Mouse (Mus musculus): ENCODE measurements around the gene Hoxa7.

Hoxa7 gene

DNA sequence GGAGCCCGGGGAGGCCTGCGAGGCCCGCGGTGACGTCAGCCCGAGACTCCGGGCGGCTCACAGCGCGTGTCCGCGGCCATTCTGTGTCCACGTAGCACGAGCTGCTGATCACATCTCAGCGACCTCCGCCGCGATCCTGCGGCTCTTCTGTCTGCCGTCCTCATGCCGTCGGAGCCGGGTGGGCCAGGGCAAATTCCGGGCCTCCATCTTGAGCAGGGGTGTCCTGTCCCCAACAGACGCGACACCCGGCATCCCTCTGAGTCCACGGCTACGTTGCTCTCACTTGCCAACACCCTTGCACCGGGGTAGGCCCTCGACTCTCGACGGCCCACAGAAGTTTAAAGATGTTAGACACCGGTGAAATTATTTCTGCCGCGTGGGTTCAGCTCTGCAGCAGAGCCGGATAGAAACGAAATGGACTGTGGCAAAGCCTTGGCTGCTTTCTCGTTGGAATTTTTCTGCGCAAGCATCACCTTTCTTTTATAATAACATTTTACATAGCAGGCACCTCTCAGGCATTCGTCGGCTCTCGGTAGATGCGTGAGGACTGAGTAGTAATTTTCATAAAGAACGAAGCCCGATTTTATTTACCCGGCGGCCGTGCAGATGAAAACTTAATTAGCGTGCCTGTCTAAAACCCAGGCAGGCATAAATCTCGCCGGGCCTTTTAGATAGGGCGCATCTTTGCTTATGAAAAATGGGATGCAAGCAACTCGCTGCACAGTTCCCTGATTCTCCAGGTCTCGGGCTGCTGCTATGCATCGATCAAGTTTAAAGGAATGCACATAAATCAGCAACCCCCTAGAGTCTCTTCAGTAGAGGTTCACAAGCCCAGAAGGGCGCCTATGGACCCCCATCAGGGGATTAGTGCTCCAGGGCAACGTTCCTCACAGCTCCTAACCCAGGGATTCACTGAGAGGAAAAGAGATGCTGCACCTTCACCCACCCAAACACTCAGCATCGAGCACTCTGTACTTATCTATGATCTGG, 32.2 kb upstream of the Hoxa7 start:
- DNase-seq, result peak; percentile 48

DNA sequence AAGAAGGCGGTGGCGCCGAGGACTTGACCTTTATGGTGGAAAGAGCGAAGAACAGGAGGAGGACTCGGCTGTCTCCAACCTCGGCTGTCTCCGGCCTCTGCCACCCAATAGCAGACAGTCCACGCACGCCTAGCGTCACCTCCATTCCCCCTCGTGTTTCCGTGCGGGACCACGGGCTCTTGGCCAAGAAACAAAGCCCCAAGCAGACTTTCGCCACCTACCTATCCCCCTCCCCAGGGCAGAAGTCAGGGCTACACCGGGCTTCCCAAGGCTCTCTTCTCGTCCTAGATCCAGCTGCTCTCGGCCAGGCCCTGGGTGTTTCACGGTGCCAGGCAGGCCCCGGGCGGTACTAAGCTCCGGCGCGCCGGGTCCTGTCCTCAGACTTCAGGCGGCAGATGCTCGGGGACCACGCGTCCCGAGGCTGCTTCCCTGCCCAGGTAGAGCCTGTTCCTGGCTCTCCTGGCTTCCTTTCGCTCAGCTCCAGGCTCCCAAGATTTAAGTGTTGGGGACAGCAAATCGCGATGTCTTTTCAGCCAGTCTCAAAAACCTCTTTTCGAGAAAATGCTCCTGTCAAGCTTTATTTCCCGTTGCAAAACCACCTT, 31.2 kb upstream of the Hoxa7 start:
- no peak for DNase-seq

DNA sequence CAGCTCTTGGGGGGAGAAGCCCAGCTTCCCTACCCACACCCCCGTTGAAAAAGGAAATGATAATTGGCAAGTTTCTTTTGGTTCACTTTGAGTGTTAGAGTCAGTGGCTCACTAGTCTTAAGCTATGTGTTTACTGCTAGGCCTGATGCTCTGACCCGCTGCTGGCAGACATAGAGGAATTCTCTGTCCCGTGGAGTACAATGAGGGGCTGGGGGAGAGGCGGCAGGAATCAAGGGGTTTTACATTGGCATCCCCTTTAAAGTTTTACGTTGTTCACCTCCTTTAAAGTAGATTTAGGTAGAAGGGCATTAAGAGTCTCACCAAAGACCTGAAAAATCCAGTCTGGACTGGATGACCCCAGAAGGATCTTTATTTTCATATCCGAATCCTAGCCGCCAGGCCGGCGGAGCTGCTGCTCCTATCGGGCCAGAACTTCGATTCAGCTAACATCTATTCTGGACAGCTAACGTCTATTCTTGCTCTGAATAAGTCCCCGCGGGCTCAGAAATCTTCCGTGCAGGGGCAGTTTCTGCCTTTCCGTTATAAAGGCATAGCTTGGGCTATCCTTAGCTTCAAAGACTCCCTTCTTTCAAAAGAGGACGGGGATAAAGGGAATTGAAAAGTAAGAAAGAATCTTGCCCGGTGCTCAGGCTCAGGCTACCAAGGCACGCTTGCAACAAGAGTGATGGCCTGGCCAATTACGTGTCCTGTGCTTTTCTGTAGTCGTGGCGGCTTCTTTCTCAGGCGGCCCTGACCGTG, 30.5 kb upstream of the Hoxa7 start:
- DNase-seq, result no peak

DNA sequence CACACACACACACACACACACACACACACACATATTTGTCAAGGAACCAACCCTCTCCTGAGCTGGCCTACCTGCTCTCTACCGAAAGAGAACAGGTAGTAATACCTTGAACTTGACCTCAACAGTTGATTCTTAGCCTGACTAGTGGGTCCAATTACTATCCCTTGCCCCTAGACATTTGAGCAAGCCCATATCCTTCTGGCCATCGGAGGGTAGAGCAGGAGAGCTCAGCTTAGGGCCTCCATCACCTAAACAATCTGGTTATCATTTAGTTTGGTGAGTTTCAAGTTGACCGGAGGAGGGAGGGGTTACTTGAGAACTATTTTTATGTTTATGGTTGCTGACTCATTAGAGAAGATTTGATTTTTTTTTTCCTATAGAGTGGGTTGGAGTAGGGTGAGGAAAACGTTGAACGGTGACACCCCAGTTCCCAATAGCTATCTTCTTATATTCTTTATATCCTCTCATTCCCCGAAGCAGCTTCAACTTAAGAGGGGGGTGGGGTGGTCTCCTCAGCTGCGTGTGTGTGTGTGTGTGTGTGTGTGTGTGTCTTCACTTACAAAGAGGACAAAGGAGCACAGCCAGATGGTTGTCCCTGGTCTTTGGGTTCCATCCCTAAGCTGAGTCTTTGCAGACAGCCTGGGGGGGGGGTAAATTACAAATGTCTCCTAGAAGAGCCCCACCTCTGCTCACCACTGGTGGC, 29.7 kb upstream of the Hoxa7 start:
- DNase-seq, result no peak

DNA sequence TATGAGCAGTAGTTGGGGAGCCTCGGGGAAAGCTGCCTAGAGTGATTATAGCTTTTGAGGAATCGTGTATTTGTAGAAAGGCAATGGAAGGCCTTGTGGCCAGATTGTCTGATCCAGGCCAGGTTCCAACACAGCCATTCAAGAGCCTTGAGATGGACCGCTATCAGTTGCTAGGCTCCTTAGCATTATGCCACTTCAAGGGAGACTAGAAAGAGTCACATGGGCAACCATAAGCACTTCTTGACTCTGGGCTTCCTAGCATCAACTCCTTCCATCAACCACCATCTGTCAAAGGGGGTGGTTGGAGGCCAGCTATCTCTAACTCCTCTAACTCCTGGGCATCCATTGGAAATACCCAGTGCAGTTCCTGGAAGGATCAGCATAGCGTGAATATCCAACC, 28.2 kb upstream of the Hoxa7 start:
- no peak for DNase-seq

DNA sequence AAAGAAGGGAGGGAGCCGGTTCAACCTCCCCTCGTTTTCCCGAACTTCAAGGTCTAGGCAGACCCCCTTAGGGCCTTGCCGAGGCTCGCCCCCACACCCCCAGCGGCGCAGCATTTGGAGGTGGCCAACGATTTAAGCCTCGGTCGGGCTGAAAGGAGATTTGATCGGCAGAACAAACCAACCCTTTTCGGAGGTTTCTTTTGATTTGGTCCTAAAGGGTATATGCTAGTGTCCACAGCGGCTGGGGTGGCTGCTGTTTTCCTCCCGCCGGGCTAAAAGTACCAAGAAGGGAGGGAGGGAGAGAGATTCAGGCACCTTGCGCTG, 27.7 kb upstream of the Hoxa7 start:
- no peak for DNase-seq

DNA sequence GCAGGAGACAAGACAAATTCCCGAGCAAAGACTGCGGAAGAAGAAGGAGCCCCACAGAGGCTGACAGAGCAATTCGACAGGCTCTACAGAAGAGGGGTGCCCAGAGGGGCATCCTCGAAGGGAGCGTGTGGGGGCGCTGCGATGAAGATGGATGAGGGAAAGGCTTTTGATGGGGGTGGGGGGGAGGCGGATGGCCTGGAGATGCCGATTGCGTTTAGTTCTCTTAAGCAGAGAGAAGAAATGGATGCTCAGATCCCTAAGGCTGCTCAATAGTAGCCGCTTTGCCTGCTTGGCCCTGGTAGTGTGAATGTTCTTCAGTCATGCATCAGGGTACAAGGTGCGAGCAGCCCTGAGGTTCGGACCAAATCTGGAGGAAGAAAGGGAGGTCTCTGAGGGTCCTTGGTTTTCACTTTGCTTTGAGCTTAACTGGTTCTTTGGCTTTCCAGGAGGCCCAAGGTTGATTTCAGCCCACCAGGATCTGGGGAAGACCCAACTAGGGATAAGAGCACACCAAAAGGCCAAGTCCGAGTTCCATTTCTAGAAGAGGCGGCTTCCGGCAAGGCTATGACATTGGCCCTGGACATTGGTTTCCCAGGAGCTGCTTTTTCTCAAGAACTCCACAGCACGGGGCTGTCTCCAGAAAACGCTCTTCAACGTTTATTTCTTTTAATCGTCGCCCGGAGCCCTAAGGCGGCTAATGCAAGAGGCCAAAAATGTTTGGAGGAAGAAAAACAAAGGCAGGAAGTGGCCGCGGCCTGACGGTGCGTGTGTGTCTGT, 27.2 kb upstream of the Hoxa7 start:
- peak; percentile 6 for DNase-seq

DNA sequence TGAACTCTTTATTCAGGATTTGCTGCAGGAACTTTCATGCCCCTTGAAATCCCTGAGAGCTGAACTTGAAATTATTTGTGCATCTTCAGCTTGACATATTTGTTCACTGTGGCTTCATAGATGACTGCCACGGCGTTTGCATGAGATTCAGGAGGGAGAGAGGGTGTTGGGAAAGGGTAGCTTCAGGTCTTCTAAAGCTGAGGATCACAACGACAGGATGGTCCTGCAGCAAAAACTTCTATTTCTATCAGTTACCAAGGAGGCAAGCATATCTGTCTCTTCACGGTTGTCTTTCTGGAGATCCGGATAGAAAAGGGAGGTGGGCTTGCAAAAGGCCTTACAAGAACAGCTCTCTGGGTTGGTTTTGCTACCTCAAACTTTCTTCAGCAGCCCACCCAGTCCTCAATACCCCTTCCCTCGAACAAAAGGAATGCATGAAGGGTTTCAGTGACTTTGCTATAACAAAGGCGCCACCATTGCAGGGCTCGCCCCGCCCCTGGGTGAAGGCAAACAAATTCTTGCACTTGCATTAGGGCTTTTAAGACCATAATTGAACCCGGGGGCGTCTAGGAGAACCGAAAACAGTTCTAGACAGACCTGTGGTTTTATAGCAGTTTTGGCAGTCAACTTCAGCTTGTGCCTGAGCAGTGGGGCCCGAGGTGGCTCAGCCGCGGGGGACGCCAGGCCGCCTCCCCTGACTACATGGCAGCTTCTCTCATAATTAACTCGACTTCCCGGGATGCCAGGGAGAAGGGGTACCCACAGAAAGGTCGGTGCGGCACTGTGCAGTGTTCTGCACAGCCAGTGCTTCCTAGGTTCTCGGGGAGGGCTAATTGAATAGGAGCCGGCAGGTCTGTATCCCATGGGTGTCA, 26.3 kb upstream of the Hoxa7 start:
- peak; percentile 8 for DNase-seq

DNA sequence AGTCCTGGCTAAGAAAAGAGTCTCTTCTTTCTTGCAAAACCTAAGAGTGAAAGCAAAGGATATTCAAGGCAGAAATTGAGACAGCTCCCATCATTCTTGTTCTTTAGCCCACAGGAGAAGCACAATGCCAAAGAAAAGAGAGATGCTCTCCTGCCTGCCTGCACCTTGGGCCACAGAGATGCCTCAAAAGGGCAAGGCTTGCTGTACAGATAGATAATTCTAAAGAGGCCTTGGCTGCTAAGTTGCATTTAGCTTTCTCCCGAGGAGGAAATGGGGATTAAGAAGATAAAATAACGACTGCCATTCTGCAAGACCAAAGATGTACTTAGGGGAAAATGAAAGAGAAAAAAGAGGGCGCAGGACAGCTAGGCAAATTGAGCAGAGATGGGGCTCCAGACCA, 25.3 kb upstream of the Hoxa7 start:
- DNase-seq, result no peak

DNA sequence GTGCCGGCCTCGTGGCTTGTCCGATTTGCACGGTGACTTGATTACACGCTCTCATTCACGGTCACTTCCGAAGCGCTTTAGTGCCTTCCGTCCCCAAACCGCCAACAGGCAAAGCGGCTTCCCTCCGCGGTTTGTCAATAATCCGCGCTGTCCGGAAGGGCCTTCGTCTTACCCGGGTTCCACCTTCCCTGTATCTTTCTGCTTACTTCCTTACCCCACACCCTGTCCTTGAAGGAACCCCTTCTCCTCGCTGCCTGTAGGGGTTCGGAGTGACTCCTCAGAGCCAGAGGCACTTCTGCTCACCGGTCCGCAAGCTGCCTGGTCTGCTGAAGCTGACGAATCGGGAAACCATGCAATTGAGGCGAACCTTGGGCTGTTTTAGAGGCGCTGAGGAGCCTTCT, 24.7 kb upstream of the Hoxa7 start:
- DNase-seq, result peak; percentile 54

DNA sequence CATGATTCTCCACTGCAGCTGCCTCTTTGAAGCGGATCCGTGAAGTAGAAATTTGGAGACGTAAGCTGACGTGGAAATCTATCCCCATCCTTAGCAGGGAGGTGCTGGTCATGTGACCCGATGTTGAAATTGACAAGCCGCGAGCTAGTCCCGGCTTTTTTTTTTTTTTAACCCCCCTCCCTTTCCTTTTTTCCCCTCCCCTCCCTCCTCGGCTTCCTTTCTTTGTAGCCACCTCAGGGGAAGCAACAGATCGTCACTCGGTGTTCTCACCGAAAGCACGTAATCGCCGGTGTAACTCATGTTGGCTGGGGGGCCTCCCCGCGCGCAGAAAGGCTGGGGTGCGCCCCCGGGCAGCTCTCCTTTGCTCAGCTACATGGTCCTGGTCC, 24.1 kb upstream of the Hoxa7 start, which contains the start of gene Hoxa11:
Gene Hoxa11 (minus strand): TSS at position 54 of the 386 bp plus-strand sequence.
- DNase-seq, result no peak

DNA sequence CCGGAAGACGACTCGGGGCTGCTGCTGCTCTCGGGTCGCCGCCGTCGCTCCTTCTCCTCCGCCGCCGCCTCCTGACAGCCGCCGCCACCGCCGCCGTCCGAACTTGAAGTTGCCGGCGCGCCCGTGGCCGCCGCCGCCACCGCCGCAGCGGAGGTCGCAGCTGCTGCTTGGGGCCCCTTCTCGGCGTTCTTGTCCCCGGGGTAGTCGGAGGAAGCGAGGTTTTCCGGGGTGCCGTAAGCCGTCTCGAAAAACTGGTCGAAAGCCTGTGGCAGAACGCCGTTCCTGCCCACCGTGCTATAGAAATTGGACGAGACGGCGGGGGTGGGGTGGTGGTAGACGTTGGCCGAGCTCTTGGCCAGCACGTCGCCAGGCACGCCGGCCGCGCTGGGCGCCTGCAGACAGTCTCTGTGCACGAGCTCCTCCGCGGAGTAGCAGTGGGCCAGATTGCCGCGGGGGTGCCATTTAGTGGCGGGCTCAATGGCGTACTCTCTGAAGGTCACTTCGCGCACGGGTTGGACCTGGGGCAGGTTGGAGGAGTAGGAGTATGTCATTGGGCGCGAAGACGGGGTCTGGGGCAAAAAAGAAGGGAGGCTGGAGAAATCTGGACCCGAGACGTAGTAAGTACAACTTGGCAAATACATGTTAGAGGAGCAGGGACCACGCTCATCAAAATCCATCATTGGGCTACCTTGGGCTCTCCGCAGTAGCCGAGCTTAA, 23.5 kb upstream of the Hoxa7 start:
- peak; percentile 56 for DNase-seq

DNA sequence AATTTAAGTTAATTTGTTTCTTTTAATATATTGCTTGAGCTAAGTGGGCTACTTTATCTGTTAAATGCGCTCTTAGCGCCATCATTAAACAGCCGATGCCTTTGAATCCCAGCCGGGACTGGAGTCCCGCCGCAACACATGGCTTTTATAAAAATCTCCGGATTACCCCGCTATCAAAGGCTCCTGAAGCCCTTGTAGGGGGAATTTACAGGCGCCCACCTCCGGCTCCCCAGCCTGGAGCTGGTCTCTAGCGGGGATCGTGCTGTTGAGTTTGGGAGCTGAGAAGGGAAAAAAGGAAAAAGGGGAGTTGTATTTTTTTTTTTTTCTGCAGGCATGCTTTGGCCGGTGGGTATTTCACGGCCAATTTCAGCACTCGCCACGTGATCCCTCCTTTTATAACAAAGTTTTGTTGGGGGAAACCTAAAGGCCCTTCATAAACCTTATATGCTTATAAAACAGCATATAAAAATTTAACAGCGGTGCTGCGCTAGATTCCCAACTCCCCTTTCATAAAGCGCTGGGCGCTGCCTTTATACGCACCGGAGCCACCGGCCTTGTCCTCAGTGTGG, 22.9 kb upstream of the Hoxa7 start:
- DNase-seq, result peak; percentile 18

DNA sequence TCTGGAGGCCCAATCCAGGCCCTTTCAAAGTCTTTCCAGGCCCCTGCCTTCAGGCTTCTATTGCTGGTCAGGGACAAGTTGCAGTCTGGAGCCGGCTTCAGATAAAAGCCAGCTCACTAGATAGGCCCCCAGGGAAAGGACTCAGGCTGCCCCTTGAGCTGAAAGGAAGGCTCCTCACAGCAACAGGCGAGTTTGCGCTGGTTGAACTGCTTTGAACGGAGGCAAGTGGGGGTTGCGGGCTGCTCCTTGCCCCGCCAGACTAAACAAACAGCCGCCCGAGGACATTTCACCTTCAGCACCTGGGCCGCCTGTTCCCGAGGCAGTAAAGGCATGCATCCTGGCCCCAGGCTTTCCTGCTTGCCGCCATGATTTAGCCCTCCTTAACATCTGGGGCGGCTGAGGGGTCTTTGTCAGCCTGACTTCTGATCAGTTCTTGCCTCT, 22.0 kb upstream of the Hoxa7 start:
- peak; percentile 22 for DNase-seq

DNA sequence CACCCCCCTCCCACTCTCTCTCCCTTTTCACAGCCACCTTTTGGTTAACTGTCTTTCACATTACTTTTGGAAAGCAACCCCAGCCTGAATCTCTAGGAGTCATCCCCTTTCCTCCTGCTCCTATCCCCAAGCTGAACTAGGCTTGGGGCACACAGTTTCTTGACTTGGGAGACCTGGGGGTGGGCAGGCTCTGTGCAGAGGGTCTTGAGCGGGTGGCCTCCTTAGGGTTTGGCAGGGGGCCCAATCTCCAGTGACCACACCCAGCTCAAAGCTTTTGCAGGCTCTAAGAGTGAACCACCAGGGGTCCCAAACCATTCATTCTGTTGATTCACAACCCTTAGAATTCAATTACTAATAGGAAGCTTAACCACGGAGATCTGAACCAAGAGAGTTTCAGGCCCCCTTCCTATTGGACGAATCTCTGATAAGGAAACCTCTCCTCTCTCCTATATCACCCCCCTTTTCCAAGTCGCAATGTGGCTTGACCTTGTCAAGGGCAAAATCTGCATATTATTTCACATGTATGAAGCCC, 21.2 kb upstream of the Hoxa7 start:
- peak; percentile 5 for DNase-seq

DNA sequence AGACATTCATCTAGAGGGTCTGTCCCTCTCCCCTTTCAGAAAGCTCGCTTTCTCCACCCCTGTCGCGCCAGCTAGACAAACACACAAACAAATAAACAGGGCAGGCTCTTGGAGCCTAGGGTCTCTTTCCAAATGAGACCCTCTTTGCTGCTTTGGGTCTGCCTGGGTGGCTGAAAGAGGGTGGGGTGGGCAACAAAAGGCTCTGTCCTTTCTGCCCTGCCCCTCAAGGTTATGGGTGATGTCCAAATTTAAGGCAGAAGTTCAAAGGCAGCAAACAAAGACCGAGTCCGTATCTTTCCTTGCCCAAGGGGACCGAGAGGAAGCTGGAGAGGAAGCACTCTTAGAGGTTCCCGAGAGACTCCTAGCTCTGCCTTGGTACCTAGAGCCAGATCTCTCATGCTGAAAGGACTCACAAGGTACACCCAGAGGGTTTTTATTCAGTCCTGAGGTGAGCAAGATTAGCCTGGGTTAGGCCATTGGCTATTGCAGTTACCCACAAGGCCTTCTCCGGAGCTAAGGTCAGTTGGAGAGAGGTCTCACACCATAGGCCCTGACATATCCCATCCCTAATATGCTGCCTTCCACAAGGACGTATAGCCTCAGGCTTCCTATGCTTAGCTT, 19.5 kb upstream of the Hoxa7 start:
- DNase-seq, result no peak

DNA sequence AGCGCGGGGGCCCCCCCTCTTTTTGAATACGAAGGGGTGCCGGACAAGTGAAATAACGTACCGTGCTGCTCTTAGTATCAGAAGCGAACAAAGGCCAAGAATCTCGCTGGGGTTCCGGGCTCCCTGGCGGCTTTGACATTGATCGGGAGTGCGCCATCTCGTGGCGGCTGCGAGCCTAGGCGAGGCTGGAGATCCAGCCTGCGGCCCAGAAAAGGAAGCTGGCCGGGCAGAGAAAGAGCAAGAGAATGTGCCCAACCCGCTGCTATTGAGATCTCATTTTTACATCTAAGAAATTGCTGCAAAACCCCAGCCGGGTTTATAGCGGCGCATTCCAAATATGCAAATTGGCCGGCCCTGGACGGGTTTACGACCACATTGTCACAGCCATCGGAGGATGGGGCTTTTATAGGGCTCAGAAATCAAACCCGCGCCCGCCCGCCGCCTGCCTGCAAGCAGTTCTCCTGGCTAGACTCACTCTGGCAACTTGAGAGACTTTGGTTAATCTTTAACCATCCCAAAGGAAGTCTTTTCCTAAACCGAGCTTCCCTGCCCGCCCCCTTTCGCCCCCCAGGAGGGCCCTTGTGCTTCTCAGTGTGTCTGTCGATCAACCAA, 18.8 kb upstream of the Hoxa7 start, which contains the start of gene Hoxa10:
Gene Hoxa10 (minus strand): TSS at position 466 of the 612 bp plus-strand sequence.
- peak; percentile 93 for DNase-seq

DNA sequence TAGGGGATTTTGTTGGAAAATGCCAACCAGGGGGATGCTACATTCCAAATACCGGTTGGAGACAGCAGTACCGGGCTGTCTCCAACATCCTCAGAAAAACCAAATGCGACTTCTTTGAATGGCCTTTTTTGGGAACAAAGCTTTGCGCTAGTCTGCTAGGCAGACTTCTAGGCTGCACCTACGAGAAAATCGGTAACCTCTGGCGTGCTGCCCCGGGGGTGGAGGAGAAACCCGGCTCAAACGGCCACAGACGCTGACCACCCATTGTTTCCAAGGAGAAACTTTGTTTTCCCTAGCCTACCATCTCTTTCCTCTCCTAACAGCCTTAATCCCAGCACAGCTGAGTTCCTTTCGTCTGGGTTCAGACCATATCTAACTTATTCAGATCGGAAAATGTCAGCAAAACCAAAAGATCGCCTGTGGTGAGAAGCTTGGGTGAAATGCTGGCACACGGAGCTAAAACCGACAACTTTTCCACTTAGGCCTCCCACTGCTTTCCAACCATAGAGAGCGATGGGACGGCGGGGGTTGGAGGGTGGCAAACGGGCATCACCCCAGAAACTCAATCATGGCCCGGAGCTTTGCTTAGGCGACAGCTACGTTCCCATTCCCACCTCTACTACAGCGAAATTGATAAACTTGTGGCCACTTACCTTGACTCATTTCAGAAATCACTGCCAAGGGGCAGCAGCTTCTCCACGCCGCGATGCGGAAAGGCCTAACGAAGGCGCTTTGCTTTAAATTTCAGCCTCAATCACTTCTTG, 18.2 kb upstream of the Hoxa7 start:
- peak; percentile 65 for DNase-seq
